Mouse (Mus musculus): ENCODE results near the gene Lcn11.
A peak's percentile ranks its signal among the peaks of the same experiment; 100 is the strongest.
"Not testable (repeated sequence)": the region's sequence is repeated elsewhere in the genome, so short reads cannot be mapped to it uniquely, and the experiment has no call there.

Gene Lcn11

DNA sequence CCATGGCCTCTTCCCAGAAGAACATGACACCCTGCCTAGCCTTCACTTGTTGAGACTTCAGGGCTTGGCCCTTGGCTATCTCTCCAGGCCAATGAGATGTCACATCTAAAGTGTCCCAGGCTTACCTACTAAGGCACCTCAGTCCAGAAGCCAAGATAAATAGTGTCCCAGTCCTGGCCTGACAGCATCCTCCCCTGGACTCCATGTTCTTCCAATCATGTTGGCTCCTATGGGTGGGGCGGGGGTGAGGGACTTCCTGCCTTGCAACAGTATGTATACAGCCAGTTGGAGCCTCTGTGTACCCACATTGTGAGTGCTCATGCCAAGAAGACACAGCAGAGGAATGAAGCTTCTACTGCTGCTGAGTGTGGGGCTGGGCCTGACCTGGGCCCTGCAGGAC, at the start of gene Lcn11:
Gene Lcn11 (plus strand): TSS at position 301 of the 400 bp plus-strand sequence.
- DNase-seq (ENCODE audit: low spot score) = no peak

DNA sequence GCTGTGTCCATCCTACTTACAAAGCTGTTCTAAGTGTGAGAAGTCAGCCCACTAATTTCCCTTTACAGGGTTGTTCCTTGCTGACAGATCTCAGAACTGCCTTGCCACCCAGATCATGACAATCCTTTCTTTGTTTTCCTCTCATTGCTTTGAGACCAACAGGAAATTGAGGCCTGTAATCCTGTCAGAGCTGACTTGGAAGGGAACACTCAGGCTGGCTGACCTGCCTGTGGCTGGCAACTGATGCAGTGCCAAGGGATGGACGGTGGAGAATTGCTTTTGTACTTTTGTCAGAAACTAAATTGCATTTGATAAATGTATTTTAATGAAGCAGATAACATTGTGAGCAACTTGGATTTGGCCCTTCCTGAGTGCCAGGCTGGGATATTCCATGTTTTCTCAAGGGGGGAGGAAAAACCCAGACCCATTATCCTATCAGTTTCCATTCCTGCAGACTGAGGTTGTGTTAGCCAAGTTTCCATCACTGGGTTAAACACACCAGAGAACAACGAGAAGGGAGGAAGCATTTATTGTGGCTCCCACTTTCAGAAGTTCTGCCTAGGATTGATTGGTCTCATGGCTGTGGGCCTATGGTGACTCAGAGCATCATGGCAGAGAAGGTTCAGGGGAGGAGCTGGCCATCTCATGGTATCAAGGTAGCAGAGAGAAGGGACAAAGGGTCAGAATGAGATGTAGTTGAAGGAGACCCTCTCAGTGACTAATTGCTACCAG, 43.5 kb upstream of the Lcn11 start:
- no peak for DNase-seq (ENCODE audit: low spot score)

DNA sequence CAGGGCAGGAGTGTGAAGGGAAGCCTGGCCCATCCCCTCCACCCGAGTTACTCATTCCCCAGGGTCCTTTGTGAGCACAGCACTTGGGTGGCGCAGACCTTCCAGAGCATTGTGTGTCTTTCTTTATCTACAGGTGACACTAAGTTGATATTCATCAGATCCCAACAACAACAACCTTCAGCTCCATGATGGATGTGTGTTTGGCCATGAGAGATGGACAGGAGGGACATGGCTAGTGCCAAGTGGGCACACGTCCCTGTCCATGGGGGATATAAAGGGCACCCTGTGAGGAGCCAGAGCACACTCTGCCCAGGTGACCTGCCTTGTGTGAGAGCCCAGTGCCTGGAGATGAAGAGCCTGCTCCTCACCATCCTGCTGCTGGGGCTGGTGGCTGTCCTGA, 40.1 kb upstream of the Lcn11 start, which contains the start of gene Obp2b:
Gene Obp2b (plus strand): TSS at position 301 of the 400 bp plus-strand sequence.
- not testable (repeated sequence) for DNase-seq (ENCODE audit: low spot score)

DNA sequence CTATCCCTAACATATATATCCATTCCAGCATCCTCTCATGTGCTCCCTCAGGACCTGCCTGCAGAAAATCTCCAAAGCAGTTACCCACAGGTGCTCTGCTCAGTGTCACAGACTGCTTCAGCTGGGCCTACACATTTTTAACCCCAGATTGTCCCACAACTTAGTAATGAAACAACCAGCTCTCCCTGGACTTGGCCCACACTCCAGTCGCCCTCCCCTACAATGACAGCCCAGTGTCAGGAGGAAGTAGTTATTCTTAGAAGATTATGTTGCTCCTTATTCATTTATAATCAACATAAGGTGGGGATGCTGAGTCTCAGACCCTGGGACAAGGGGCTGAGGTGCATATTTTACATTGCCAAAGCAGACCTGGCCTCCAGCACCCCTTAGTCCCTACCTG, 35.1 kb upstream of the Lcn11 start:
- DNase-seq (ENCODE audit: low spot score) = peak; percentile 13

DNA sequence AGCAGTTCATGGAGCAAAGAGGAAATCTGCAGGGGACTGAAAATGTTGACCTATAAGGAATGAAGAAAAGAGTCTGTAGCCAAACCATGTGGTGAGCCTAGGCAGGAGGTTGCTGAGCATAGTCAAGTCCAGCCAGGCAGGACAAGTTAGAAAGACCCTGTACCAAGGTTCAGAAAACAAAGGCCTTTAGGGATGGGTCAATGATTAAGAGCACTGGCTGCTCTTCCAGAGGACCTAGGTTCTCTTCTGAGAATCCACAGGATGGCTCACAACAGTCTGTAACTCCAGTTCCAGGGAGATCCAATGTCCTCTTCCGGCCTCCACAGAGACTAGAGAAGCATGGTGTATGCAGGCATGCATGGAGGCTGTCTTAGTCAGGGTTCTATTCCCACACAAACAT, 22.6 kb upstream of the Lcn11 start:
- DNase-seq (ENCODE audit: low spot score) = no peak

DNA sequence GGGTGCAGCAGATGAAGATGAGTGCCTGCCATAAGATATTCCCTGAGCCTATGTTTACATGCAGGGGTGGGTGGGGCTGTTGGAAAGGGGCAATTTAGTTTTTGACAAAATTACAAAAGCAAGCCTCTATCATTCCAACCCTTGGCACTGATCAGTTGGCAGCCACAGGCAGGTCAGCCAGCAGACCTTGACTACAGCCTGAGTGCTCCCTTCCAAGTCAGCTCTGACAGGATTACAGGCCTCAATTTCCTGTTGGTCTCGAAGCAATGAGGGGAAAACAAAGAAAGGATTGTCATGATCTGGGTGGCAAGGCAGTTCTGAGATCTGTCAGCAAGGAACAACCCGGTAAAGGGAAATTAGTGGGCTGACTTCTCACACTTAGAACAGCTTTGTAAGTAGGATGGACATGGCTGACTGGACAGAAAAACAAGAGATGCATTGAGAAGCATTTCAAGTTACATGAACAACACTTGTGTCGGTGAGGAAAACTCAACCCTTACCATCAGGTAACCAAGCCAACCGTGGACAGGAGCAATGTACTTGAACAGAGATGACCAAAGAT, 18.7 kb upstream of the Lcn11 start:
- no peak for DNase-seq (ENCODE audit: low spot score)

- no peak for DNase-seq (ENCODE audit: low spot score)
Observed at GRCm38 (mm10) chr2:25765269-25765668, 11.5 kb upstream of the Lcn11 start, which contains the start of gene Lcn3. Lcn3 (plus strand) TSS chr2:25765569.

GRCm38 (mm10) chr2:25767764-25768163, 9.1 kb upstream of the Lcn11 start:
- DNase-seq (ENCODE audit: low spot score) = no peak

DNA sequence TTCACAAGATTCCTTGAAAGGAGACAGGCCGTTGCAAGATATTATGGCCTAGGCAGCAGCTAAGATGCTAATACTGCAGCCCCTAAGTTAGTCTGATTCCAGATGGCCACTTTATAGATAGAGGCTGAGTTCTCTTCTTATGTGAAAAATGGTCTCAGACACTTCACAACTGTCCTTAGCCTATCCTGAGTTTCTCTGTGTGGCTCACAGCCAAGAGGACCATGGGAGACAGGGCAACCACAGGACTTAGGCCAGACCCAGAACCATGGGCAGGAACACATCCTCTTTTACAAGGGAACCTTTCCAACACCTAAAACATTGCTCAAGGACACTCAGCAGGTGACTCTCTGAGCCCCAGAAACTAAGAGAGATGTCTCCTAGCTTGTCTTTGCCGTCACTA, 3.3 kb upstream of the Lcn11 start:
- DNase-seq (ENCODE audit: low spot score) = no peak

DNA sequence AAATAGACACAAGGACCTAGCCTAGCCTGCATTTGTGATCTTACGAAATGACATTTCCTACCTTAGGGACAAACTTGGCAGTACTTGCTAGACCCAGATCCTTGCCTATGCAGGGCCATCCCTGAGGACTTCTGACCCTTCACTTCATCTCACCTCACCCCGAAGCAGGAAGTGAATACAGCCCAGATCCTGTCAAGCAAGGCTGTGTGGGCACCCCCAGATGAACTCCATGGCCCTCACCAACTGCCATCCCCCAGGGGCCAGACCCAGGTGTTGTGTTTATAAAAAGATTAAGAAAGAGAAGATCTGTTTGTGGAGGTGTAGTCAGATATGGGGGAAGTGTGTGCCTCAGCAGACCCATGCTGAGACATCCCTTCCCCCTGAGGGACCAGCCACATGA, 2.2 kb upstream of the Lcn11 start:
- no peak for DNase-seq (ENCODE audit: low spot score)

DNA sequence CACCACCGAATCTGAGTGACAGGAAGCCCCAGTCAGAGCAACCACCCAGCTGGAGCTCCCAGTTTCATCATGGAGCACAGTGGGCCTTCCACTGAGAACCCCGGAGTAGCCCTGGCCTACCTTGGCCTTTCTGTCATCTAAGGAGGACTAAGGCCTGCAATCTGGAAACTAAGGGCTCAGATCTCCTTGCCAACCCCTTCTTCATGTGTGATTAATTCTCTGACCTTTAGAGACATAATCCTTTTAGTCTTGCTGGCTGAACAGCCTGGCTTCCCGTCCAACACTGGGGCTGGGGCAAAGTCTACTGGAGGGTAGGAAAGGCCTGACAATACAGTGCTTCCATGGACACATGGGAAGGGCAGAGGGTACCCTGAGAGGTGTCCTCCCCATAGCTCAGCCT, 826 bp upstream of the Lcn11 start:
- no peak for DNase-seq (ENCODE audit: low spot score)

GRCm38 (mm10) chr2:25779076-25779475, 2.3 kb downstream of the Lcn11 start:
- DNase-seq (ENCODE audit: low spot score) = no peak

- no peak for DNase-seq (ENCODE audit: low spot score)
Observed at GRCm38 (mm10) chr2:25780921-25781320, 4.1 kb downstream of the Lcn11 start.

DNA sequence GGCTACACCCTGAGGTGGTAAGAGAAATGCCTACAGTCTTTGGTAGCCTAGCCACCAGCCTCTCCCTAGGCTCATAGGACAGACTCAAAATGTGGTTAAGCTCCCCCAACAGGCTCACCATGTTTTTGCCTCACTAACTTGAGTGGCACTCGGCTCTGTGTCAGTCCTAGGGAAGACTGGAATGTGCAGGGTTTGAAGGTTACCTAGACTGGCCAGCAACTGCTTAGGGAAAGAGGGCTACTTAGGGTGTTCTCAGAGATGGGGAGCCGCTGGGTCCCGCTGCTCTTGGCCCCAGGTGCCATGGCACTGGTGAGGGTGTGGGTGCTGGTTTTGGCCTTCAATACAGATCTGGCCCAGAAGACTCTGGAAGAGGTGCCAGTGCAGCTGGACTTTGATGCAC, 5.1 kb downstream of the Lcn11 start, which contains the start of gene Gm13539:
Gene Gm13539 (plus strand): TSS at position 301 of the 400 bp plus-strand sequence.
- no peak for DNase-seq (ENCODE audit: low spot score)

DNA sequence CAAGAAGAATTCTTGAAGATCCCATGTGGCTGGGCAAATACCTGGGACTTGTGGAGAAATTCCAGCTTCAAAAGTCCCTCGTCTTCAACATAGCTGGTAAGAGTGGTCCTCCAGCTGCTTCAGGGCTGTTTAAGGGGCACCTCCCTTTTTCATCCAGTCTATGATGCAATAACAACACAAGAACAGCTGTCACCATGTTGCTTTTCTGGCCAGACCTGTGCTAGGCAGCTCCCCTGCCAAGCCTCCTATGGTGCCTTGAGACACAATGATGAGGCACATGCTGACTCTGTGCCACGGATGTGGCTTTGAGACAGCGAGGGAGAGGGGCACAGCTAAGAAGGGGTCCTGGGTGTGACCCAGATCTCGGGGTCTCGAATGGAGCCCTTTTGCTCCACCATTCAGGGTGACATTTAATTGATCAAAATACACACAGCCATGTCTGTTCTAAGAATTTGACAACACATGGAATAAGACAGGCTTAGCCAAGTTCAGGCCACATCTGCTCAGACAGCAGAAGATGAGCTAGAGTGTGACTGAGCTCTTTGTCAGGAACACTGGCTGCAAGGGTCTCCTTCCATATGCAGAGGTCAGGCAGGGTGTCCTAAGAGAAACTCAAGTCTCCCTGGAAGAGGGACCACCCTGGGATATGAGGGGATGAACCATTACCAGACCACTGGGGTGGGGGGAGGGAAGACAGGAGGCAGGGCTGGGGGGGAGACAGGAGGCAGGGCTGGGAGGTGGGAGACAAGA, 8.9 kb downstream of the Lcn11 start:
- DNase-seq (ENCODE audit: low spot score) = no peak

- peak; percentile 58 for DNase-seq (ENCODE audit: low spot score)
Observed at GRCm38 (mm10) chr2:25789092-25789491, 12.3 kb downstream of the Lcn11 start.

- no peak for DNase-seq (ENCODE audit: low spot score)
Observed at GRCm38 (mm10) chr2:25797635-25798034, 20.8 kb downstream of the Lcn11 start.

- no peak for DNase-seq (ENCODE audit: low spot score)
Observed at GRCm38 (mm10) chr2:25798065-25798464, 21.2 kb downstream of the Lcn11 start.

GRCm38 (mm10) chr2:25811711-25812110, 34.9 kb downstream of the Lcn11 start:
- no peak for DNase-seq (ENCODE audit: low spot score)

- DNase-seq (ENCODE audit: low spot score) = no peak
Observed at GRCm38 (mm10) chr2:25813364-25813763, 36.5 kb downstream of the Lcn11 start.

DNA sequence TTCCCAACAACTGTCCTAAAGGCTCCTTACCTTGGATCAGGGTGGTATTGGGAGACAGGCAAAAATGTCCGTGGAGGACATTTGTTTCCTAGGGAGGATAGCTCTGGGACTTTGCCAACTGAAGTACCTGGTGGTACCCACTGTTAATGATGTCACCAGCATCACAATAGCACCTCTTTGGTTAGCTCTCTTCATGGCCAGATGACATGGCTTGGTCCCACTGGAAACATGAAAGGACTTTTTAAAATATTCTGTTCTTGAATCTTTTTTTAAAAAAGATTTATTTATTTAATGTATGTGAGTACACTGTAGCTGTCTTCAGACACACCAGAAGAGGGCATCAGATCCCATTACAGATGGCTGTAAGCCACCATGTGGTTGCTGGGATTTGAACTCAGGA, 38.9 kb downstream of the Lcn11 start, which contains the start of gene Glt6d1:
Gene Glt6d1 (minus strand): TSS at position 101 of the 400 bp plus-strand sequence.
- DNase-seq (ENCODE audit: low spot score) = not testable (repeated sequence)

- no peak for DNase-seq (ENCODE audit: low spot score)
Observed at GRCm38 (mm10) chr2:25822806-25823205, 46.0 kb downstream of the Lcn11 start, which contains the start of gene Lcn9. Lcn9 (plus strand) TSS chr2:25823153.

DNA sequence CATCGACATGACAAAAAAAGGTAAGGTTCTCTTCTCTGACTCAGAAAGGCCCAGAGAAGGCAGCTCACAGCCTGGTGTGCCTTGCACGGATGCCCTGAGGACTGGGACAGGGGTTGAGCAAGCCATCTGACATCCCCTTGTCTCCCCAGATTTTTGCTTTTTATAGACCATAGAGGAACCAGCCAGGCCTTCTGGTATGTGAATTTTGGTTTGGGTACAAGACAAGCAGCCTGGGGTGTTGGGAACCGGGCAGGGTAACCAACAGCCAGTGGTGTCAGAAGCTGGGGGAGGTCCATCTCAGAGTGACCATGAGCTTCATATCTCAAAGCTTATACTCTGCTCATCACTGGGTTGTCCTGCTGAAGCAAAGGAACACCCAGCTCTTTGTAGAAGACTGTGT, 47.9 kb downstream of the Lcn11 start:
- DNase-seq (ENCODE audit: low spot score) = no peak

Measured in c-Kit-positive CD71-positive TER-119-positive erythroid progenitor cells, embryonic 14.5 days (primary cell).